Mouse (Mus musculus): ENCODE measurements around the gene Rasa2.

DNA sequence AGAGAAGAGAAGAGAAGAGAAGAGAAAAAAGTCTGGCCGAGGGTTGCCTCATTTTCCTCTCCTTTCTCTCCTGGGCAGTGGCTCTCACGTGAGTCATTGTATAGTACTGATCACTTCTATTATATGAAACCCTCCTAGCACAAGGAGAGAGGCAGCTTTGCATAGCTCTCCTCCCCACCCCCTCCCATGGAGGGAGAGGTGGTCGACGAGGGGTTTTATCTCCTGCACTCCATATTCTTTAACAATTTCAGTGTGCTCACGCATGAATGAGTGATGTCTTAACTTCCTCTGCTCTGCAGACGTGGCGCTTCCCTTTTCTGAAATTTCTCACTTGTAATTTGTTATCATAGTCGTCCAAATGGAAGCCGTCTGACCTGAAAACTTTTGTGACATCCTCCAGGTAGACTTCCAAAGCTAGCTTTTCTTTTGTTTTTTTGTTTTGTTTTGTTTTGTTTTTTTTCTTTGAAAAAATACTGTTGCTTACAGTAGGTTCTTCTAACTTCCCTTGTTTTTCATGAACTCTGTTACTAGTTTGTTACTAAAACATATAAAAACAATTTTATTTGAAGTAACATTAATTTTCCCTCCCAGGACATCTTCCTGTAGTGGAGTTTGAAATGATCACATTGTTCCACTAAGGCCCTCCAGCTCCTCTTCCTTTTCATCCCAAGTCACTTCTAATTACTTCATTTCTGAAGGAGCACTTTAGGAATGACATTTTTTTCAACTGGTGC lies 5.2 kb upstream of the Rasa2 start:
- no peak for TF ChIP-seq POLR2A (IDR thresholded peaks at IDR 0.05; ENCODE audit: insufficient read length, low read depth)
- TF ChIP-seq MAX (IDR thresholded peaks at IDR 0.05; ENCODE audit: low read depth), result no peak
- TF ChIP-seq SRF (IDR thresholded peaks at IDR 0.05; ENCODE audit: control insufficient read depth, insufficient read length, low read depth), result no peak
- no peak for TF ChIP-seq TCF12 (IDR thresholded peaks at IDR 0.05; ENCODE audit: insufficient read depth, poor library complexity, severe bottlenecking)
- TF ChIP-seq MYOD1 (IDR thresholded peaks at IDR 0.05; ENCODE audit: control insufficient read depth in 1 of 3, insufficient read length in 2 of 3, low read depth in 2 of 3), result no peak
- TF ChIP-seq CEBPB (IDR thresholded peaks at IDR 0.05; ENCODE audit: insufficient read depth, poor library complexity, severe bottlenecking), result no peak
- no peak for TF ChIP-seq USF1 (IDR thresholded peaks at IDR 0.05; ENCODE audit: low read depth)
- no peak for TF ChIP-seq TCF3 (IDR thresholded peaks at IDR 0.05; ENCODE audit: insufficient read length, low read depth)
- no peak for TF ChIP-seq MYOG (IDR thresholded peaks at IDR 0.05; ENCODE audit: control insufficient read depth in 1 of 3, insufficient read depth in 1 of 3, insufficient read length in 2 of 3, low read depth in 2 of 3)
